Mouse (Mus musculus): ENCODE measurements around the gene Ceacam15.
"Not testable (repeated sequence)": the region's sequence is repeated elsewhere in the genome, so short reads cannot be mapped to it uniquely, and the experiment has no call there.

GRCm38 (mm10) chr7:16716456-16717152 is 41.1 kb upstream of the Ceacam15 start:
- TF ChIP-seq CTCF (IDR thresholded peaks at IDR 0.05; ENCODE audit: insufficient read depth, low read length); POLR2A (IDR thresholded peaks at IDR 0.05; ENCODE audit: borderline replicate concordance, extremely low read depth, low read depth, low read length): not testable (repeated sequence)

Data from lung, adult 2 months (tissue).